Mouse (Mus musculus): ENCODE measurements around the gene Spred3. TPM values are rescaled to one million over a fixed set of nuclear protein-coding genes. Genes with fewer than 3 reads are reported as not detected.
A peak's percentile ranks its signal among the peaks of the same experiment; 100 is the strongest.
"Not testable (repeated sequence)": the region's sequence is repeated elsewhere in the genome, so short reads cannot be mapped to it uniquely, and the experiment has no call there.

Spred3 gene
- polyA plus RNA-seq, 1 experiment from 2014 or later = 3.3 TPM

- H3K4me3 ChIP-seq (replicated peaks); H3K27ac ChIP-seq (replicated peaks); H3K4me2 ChIP-seq (replicated peaks); H3K27me3 ChIP-seq; ATAC-seq (ENCODE audit: insufficient number of reproducible peaks, low FRiP score, low TSS enrichment, low read depth); H3K9ac ChIP-seq; H3K9me3 ChIP-seq (replicated peaks): not testable (repeated sequence)
- 83% methylated on average over 4 of the region's 4 CpGs for WGBS
- peaks cover 17% of the 10 kb centered on the region for H3K4me1 ChIP-seq
- peaks cover 12% of the 10 kb centered on the region for H3K36me3 ChIP-seq
Observed at GRCm38 (mm10) chr7:29181323-29181722, 11.1 kb upstream of the Spred3 start.

GRCm38 (mm10) chr7:29180854-29181236, 10.6 kb upstream of the Spred3 start:
- no peaks in the 10 kb centered on the region for H3K9me3 ChIP-seq (replicated peaks)
- H3K4me2 ChIP-seq (replicated peaks) = peak overlapping the region; percentile 58
- H3K4me3 ChIP-seq (replicated peaks) = peak overlapping the region; percentile 81
- no peaks in the 10 kb centered on the region for H3K27me3 ChIP-seq
- H3K27ac ChIP-seq (replicated peaks) = no peak overlapping the region; the same call in 1 of the 2 replicates
- H3K36me3 ChIP-seq = peaks cover 17% of the 10 kb centered on the region
- 40% methylated on average over 5 of the region's 5 CpGs for WGBS
- peaks cover 17% of the 10 kb centered on the region for H3K4me1 ChIP-seq
- no peak for ATAC-seq (ENCODE audit: insufficient number of reproducible peaks, low FRiP score, low TSS enrichment, low read depth)
- no peak overlapping the region for H3K9ac ChIP-seq

DNA sequence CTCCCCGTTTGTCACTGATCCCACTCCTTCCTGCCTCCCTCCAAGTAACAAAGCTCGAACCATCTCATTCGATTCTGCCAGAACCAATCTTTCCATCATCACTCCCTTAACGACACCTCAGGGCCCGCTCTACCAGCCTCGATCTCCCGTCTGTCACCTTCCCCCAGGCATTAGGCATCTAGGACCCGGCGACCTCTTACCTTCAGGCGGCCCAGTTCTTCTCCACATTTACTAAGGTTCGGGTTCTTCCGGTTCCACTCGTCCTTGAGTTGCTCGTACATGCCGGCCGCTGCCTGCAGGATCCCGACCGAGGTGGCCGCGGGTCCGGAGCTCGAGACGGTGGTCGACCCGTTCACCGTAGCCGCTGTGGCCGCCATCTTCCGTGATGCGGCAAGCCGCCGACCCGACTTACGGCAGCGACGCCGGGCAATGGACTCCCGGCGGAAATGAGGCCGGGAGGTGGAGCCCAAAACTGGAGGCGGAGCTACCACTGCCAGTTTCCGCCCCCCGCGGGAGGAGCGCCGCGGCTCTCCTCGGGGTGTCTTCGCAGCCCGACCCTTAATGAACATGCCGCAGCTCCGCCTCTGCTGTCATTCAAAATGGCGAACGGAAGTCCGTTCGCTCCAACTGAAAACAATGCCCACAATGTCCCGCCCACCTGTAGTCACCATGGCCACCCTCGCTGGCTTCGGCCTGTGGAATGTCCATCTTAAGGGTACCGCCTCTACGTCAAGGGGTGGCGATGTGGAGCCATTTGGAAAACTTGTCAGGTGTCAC, 10.1 kb upstream of the Spred3 start, which contains the start of gene Psmd8:
Gene Psmd8 (minus strand): TSS at position 625 of the 777 bp plus-strand sequence.
- Histone ChIP-seq H3K27ac (replicated peaks) (peak within 1 kb of the TSS; percentile 63), H3K9me3 (replicated peaks) (no peaks in the 10 kb centered on the region), H3K9ac (peak within 1 kb of the TSS; percentile 64), H3K4me2 (replicated peaks) (peak within 1 kb of the TSS; percentile 75), H3K4me1 (peaks cover 17% of the 10 kb centered on the region), H3K36me3 (peaks cover 23% of the 10 kb centered on the region), H3K4me3 (replicated peaks) (peak within 1 kb of the TSS; percentile 81), H3K27me3 (no peaks in the 10 kb centered on the region)
- WGBS = under 1% methylated on average over 62 of the region's 62 CpGs
- ATAC-seq (ENCODE audit: insufficient number of reproducible peaks, low FRiP score, low TSS enrichment, low read depth) = peak; percentile 94

DNA sequence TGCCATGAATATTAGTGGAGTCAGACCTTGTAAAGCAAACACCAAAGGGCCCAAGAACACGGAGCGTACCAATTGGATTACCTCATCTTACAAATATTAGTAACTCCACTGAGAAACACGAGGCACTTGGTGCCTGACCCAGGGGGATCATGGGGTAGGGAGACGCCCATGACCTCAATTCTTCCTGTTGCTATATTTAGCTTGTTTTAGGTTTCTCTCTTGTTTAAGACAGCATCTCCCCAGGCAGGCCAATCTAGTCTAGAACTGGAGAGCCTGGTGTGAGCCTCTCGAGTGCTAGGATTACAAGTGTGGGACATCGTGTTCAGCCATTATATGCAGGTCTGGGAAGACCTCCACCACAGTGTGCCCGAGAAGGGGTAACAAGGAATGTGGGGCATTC, 9.1 kb upstream of the Spred3 start:
- no peak overlapping the region for H3K27ac ChIP-seq (replicated peaks)
- peak overlapping the region; percentile 81 for H3K4me3 ChIP-seq (replicated peaks)
- no peak for ATAC-seq (ENCODE audit: insufficient number of reproducible peaks, low FRiP score, low TSS enrichment, low read depth)
- no peaks in the 10 kb centered on the region for H3K9me3 ChIP-seq (replicated peaks)
- 28% methylated on average over 7 of the region's 7 CpGs for WGBS
- H3K4me2 ChIP-seq (replicated peaks) = peak overlapping the region; percentile 75
- peaks cover 32% of the 10 kb centered on the region for H3K36me3 ChIP-seq
- peaks cover 6% of the 10 kb centered on the region; the same call in 1 of the 2 replicates for H3K27me3 ChIP-seq
- H3K9ac ChIP-seq = 0 out of 2 replicates have a peak overlapping the region, but pooled peaks have one; percentile 64
- peaks cover 17% of the 10 kb centered on the region for H3K4me1 ChIP-seq

- no peak overlapping the region for H3K4me3 ChIP-seq (replicated peaks)
- H3K9me3 ChIP-seq (replicated peaks) = no peaks in the 10 kb centered on the region
- H3K36me3 ChIP-seq = peaks cover 44% of the 10 kb centered on the region
- H3K9ac ChIP-seq = no peak overlapping the region
- 89% methylated on average over 4 of the region's 4 CpGs for WGBS
- peaks cover 17% of the 10 kb centered on the region for H3K27me3 ChIP-seq
- no peak for ATAC-seq (ENCODE audit: insufficient number of reproducible peaks, low FRiP score, low TSS enrichment, low read depth)
- H3K4me1 ChIP-seq = peaks cover 17% of the 10 kb centered on the region
- H3K4me2 ChIP-seq (replicated peaks) = no peak overlapping the region
- H3K27ac ChIP-seq (replicated peaks) = no peak overlapping the region
Observed at GRCm38 (mm10) chr7:29178106-29178505, 7.9 kb upstream of the Spred3 start.

GRCm38 (mm10) chr7:29172390-29173016, 2.3 kb upstream of the Spred3 start:
- H3K9me3 ChIP-seq (replicated peaks) = no peaks in the 10 kb centered on the region
- peaks cover 44% of the 10 kb centered on the region for H3K4me1 ChIP-seq
- H3K9ac ChIP-seq = no peak overlapping the region
- no peak for ATAC-seq (ENCODE audit: insufficient number of reproducible peaks, low FRiP score, low TSS enrichment, low read depth)
- peaks cover 38% of the 10 kb centered on the region for H3K27me3 ChIP-seq
- H3K36me3 ChIP-seq = peaks cover 42% of the 10 kb centered on the region
- peak overlapping the region; percentile 65 for H3K4me3 ChIP-seq (replicated peaks)
- 39% methylated on average over 32 of the region's 32 CpGs for WGBS
- peak overlapping the region; percentile 88; the same call in 1 of the 2 replicates for H3K4me2 ChIP-seq (replicated peaks)
- H3K27ac ChIP-seq (replicated peaks) = no peak overlapping the region

GRCm38 (mm10) chr7:29171562-29172097, 1.4 kb upstream of the Spred3 start:
- no peaks in the 10 kb centered on the region for H3K9me3 ChIP-seq (replicated peaks)
- peaks cover 44% of the 10 kb centered on the region for H3K4me1 ChIP-seq
- H3K27me3 ChIP-seq = peaks cover 38% of the 10 kb centered on the region
- H3K36me3 ChIP-seq = peaks cover 35% of the 10 kb centered on the region
- ATAC-seq (ENCODE audit: insufficient number of reproducible peaks, low FRiP score, low TSS enrichment, low read depth) = no peak
- 6% methylated on average over 34 of the region's 34 CpGs for WGBS
- no peak overlapping the region for H3K27ac ChIP-seq (replicated peaks)
- peak overlapping the region; percentile 4; the same call in 1 of the 2 replicates for H3K9ac ChIP-seq
- peak overlapping the region; percentile 88 for H3K4me2 ChIP-seq (replicated peaks)
- peak overlapping the region; percentile 65 for H3K4me3 ChIP-seq (replicated peaks)

- ATAC-seq (ENCODE audit: insufficient number of reproducible peaks, low FRiP score, low TSS enrichment, low read depth) = no peak
- under 1% methylated on average over 43 of the region's 43 CpGs for WGBS
- Histone ChIP-seq H3K27me3 (peaks cover 38% of the 10 kb centered on the region), H3K4me1 (peaks cover 44% of the 10 kb centered on the region), H3K27ac (replicated peaks) (no peak overlapping the region), H3K36me3 (peaks cover 29% of the 10 kb centered on the region), H3K9me3 (replicated peaks) (no peaks in the 10 kb centered on the region), H3K9ac (peak overlapping the region; percentile 4; the same call in 1 of the 2 replicates), H3K4me3 (replicated peaks) (peak overlapping the region; percentile 65), H3K4me2 (replicated peaks) (peak overlapping the region; percentile 88)
Observed at GRCm38 (mm10) chr7:29170755-29171561, 747 bp upstream of the Spred3 start.

- Histone ChIP-seq H3K9me3 (replicated peaks) (no peaks in the 10 kb centered on the region), H3K36me3 (peaks cover 13% of the 10 kb centered on the region), H3K4me3 (replicated peaks) (peak overlapping the region; percentile 65), H3K9ac (peak overlapping the region; percentile 57), H3K27ac (replicated peaks) (peak overlapping the region; percentile 82), H3K27me3 (peaks cover 33% of the 10 kb centered on the region), H3K4me2 (replicated peaks) (peak overlapping the region; percentile 88), H3K4me1 (peaks cover 44% of the 10 kb centered on the region)
- ATAC-seq (ENCODE audit: insufficient number of reproducible peaks, low FRiP score, low TSS enrichment, low read depth) = peak; percentile 85
- WGBS = 0% methylated on average over 30 of the region's 39 CpGs
Observed at GRCm38 (mm10) chr7:29169231-29170065, 763 bp downstream of the Spred3 start.

- Histone ChIP-seq H3K4me2 (replicated peaks) (peak overlapping the region; percentile 88), H3K27me3 (peaks cover 28% of the 10 kb centered on the region), H3K9ac (peak overlapping the region; percentile 57), H3K36me3 (peaks cover 7% of the 10 kb centered on the region), H3K27ac (replicated peaks) (no peak overlapping the region), H3K4me1 (peaks cover 44% of the 10 kb centered on the region), H3K9me3 (replicated peaks) (no peaks in the 10 kb centered on the region), H3K4me3 (replicated peaks) (peak overlapping the region; percentile 65)
- no peak for ATAC-seq (ENCODE audit: insufficient number of reproducible peaks, low FRiP score, low TSS enrichment, low read depth)
- WGBS = 0% methylated on average over 14 of the region's 14 CpGs
Observed at GRCm38 (mm10) chr7:29168791-29169230, 1.4 kb downstream of the Spred3 start.
